Mouse (Mus musculus) lung, postnatal 0 days (tissue): ENCODE data around the gene Rhag.

Experiments
- CTCF ChIP-seq: IDR thresholded peaks from 2 replicates; pipeline ENCODE4 v1.5.1; 2016; ENCODE audit warnings: antibody characterized with exemption, mild to moderate bottlenecking
- EP300 ChIP-seq: IDR thresholded peaks from 2 replicates; pipeline ENCODE4 v1.6.1; 2016; ENCODE audit warnings: antibody characterized with exemption, mild to moderate bottlenecking, control low read depth

GRCm38 (mm10) chr17:40817340-40817943, 6.5 kb downstream of the Rhag start:
- no peak for TF ChIP-seq CTCF
- TF ChIP-seq EP300 = no peak
